Mouse (Mus musculus) embryo, embryonic 11 days (tissue): ENCODE measurements around the gene Dennd4a.

Experiments
- DNase-seq: peaks from one replicate; pipeline ENCODE4 v3.0.0-alpha.2; 2015

The Dennd4a gene

DNA sequence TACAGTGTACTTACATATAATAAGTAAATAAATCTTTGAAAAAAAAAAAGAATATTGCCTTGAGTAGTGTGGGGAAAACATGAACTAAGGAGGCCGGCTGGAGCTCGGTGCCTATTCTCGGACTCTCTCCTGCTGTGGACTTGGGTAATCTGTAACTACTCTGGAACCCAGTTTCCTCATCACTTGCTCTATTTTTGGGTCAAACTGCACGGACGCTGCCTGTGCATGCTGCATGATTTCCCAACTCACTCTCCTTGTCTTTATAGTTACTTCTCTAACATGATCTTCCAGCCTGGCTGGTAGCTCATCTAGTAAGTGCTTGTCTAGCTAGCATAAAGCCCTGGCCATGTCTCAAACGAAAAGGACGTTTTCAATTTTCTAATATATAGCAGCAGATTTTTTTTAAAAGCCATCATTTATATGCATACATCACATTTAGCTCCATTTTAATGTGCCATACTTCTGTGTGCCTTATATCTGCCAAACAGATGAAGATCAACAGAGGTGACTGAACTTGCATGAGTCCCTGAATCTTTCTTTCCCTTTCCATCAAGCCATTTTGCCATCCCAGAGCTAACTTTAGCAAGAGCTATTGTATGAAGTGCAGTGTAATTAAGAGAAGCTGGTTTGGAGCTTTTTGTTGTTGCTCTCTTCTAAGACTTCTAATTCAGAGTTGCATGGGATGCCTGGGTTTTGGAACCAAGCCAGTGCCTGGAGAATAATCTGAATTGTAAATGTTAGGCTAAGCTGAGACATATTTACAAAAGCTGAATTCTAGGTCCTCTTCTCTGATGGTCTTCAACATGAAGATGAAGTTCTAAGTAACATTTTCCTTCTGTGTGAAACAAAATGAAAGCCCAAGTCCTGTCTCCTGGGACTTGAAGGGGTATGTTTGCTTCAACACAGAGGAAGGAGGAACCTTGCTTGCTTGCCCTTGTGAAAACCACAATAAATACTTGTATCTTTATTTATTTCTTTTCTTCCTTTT lies 20.2 kb upstream of the Dennd4a start:
- DNase-seq: no peak

DNA sequence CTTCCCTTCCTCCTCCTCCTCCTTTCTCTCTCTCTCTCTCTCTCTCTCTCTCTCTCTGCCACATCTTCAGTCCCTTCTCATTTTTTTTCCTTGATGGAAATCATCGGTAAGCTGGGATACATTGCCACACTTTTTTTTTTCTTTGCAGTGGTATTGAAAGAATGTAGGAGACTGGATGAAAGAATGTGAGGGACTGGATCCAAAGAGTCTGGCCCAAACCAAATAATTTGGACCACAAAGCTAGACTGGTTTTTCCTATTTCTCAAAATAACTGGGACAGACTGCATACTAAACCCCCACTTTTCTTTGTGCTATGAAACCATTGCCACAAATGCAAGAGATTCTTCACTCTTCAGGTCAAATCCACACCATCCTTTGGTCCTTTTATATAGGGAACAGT lies 19.5 kb upstream of the Dennd4a start:
- DNase-seq: no peak

DNA sequence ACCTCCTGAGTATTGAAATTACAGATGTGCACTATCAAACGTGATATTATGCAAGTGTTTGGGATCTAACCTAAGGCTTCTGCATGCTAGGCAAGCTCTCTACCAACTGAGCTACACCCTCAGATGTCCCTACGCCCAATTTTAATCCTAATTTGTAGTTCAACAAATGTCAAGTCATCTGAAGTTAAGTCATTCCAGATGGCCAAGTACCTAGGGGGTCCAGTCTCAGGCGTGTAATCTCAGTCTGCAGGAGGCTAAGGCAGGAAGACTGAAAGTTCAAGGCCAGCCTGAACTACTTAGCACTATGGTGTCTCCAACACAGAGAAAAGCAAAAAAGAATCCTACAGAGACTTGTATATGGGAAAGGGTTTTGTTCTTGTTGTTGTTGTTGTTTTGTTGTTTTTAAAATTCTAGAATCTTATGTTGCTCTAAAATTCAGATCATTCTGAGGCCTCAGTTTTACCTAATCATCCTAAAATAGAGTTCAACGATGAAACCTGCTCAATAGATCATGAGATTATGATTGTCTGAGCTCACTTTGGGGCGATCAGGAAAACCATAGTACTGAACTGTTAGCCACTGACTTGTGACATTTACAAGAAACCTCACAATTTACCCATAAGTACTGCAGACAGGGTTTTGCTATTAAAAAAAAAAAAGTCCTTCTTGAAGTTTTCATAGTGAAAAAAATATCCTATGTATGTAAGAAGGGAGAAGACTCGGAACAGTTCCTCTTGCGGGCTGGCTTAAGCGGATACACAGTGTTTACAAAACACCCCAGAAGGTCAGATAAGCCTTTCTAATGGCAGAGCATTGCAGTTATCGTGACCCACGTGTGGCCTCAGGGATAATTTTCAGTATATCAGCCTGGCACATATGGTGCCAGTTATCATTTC lies 18.5 kb upstream of the Dennd4a start:
- no peak for DNase-seq

DNA sequence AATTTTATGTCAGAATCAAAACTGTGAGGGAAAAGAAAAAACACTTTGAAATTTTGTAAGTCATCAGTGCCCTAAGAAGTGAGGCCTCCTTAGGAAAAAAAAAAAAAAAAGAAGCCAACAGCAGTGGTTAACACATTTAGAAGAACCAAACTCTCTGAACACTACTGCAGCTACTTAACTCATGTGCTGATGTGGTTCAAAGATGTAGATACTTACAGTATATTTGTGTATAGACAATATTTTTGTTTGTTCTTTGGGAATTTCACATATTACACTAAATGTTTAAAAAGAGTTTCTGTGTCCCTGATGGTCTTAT lies 17.9 kb upstream of the Dennd4a start:
- no peak for DNase-seq

DNA sequence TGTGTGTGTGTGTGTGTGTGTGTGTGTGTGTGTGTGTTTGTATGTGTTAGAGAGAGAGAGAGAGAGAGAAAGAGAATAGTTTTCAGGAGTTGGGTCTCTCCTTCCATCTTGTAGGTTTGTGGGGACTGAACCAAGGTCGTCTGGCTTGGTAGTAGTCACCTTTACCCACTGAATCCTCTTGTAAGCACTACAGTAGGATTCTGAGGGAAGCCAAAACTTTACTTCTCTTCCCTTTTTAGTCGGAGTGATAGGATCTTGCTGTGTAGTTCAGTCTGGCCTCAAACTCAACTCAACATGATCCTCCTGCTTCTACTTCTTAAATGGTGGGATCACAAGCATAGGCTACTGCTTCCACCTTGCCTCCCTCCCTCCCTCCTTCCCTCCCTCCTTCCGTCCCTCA lies 17.3 kb upstream of the Dennd4a start:
- no peak for DNase-seq

DNA sequence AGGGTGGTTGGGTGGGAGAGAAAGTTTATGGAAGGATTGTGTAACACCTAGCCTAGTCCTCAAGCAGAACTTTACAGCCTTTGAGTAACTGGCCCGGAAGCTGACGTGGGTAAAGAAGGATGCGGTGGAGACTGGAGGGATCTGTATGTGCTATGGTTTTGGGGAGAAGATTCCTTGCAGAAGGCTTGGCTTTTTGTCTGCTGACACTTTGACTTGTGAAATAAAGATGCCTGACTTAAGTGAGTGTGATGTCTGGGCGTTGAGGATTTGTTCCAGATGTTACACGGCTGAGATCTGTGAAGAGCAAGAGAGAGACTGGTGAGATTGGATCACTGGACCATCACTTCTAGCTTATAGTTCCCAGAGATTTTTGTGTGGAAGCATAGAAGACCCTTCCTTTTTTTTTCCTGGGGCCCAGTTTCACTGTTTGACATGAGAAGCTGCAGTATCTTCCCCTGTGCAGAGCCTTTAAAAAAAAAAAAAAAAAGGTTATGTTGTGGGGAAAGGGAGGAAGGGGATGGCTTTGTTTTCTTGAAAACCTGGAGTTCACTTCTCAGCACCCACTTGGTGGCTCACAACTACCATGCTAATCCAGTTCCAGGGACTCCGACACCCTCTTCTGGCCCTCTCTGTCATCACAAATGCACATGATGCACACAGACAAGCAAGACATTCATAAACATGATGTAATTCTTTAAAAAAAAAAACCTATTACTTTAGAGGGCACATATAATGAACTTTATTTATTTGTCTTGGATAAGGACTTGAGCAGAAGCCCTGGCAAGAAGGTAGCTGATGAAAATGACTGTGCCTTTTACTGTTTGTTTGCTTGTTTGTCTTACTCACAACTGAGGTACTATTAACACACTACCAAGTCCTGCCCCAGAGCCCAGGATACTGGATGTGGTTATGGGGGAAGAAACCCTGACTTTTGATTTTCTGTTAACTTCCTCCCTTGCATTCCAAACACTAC lies 16.4 kb upstream of the Dennd4a start:
- DNase-seq: no peak

DNA sequence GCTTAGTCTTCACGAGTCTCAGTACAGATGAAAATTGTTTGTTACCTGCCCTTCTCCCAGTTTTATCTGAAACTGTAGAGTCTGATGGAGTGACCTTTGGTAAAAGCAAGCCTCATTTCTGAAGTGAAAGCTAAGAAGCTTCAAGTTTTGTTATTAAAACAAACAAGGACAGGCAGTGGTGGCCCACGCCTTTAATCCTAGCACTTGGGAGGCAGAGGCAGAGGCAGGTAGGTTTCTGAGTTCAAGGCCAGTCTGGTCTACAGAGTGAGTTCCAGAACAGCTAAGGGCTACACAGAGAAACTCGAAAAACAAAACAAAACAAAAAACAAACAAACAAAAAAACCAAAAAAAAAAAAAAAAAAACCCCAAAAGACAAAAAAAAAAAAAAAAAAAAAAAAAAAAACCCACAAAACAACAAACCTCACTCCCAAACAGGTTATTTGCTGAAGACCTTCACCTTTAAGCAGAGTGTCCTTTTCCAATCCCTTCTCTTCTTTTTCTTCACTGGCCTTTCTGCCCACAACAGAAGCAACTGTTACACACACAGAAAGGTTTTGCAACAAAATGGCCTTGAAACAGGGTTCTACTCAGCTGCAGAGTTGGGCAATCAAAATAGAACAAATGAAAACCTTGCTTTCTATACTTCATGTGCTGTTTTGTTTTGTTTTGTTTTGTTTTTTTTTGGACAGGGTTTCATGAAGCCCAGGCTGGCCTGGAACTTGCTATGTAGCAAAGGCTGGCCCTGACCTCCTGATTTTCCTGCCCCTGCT lies 15.1 kb upstream of the Dennd4a start:
- DNase-seq: no peak

DNA sequence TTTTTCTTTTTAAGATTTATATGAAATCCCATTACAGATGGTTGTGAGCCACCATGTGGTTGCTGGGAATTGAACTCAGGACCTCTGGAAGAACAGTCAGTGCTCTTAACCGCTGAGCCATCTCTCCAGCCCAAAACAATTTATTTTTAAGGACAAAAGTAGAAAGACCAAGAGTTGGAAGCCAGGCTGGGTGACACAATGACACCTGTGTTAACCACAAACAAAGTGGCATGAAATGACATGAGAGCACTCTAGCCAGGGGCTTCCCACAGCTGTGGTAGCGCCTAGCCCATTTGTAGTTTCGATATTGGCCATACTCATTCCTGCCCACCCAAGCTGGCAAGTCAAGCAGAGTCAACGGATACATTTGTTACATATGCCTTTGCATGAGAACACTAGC lies 13.7 kb upstream of the Dennd4a start:
- DNase-seq: no peak

DNA sequence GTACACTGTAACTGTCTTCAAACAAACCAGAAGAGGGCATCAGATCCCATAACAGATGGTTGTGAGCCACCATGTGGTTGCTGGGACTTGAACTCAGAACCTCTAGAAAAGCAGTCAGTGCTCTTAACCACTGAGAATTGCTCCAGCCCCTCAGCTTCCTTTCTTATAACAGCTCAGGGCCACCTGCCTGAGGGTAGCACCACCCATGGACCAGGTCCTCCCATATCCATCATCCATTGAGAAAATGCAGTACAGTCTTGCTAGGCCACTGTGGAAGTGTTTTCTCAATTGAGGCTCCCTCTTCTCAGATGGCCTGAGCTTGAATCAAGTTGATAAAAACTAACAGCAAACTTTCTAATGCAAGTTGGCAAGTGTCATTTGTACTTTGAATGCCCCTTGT lies 13.0 kb upstream of the Dennd4a start:
- DNase-seq: no peak

DNA sequence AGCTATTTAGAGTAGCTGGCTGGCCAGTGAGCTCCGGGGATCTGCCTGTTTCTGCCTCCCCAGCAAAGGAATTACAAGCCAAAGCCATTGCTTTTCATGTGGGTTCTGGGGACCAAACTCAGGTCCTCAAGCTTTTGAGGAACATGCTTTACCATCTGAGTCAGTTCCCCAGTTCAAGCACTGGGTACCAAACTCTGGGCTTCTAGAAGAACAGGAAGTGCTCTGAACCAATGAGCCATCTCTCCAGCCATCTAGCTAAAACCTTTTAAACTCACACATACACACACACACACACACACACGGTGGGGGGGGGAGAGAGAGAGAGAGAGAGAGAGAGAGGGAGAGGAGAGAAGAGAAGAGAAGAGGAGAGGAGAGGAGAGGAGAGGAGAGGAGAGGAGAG lies 12.3 kb upstream of the Dennd4a start:
- DNase-seq: no peak

DNA sequence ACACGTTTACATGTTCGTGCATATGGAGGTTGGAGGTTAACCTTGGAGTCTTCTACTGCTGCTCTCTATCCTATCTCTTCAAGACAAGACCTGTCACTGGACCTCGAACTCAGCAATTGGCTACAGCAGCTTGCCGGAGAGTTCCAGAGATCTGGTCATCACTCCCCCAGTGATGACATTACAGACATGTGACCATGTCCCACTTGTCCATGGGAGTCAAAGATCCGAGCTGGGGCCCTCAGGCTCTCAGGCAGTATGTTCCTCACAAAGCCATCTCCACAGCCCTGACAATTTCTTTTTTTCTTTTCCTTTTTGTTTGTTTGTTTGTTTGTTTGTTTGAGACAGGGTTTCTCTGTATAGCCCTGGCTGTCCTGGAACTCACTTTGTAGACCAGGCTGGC lies 11.6 kb upstream of the Dennd4a start:
- no peak for DNase-seq

DNA sequence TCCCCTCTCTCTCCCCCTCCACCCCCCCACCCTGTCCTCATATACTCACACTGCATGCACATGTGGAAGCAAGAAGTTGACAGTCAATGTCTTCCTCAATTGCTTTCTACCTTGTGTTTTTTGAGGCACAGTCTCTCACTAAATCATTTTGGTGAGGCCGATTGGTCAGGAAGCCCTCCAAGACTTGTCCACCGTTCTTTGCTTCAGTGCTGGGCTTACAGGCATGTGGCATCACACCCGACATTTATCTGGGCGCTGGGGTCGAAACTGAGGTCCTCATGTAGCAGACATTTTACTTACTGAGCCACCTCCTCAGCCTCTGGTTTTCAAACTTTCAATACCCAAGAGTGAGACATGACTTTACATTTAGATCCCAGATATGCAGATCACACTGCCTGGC lies 8.6 kb upstream of the Dennd4a start:
- no peak for DNase-seq

DNA sequence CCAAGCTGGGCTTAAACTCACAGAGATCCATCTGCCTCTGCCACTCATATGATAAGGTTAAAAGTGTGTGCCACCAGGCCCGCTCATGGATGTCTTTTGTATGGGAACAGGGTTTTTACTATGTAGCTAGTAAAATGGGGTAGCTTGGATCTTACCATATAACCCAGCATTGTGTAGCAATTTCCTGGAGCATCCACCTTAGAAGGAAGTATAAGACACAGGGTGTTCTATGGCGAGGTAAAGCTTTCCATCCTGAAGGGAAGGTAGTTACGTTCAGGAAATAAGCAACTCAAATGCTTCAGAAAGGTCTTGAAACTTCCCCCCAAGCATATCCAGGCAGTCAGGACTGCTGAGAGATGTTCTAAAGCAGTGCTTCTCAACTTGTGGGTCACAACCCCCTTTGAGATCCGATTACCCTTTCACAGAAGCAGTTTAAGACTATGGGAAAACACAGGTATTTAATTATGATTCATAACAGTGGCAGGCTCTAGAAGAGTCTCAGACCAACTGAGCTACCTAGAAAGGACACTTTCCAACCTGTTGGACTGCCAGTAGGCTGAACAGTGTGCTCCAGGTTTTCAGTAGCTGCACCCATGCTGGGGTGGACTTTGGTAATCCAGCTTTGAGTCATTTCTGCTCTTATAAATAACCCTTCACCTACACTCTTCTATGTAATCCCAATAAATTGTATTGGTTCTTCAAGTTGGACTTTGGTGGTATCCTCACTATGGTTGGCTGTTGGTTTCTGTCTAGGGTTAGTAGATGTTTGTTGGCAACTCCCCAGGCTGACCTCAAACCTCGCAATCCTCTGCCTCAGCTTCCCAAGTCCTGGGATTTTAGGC lies 7.5 kb upstream of the Dennd4a start:
- DNase-seq: no peak

DNA sequence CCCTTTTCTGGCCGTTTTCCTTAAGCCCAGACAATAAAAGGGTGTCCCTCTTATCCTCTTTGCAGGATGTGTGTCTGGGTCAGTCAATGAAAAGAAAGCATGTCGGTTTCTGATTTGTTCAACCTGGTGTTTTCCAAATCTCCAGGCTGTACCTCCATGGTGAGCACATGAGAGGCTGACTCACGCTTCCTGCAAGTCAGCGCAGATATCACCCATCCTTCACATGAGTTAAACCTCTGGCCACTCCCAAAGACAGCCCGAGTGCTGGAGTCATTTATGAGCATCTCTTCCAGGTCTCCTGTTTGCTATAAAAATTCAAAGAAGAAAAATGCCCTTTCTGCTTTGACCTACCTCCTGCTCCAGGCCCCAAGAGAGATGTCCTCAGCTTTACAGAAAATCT lies 5.3 kb upstream of the Dennd4a start:
- no peak for DNase-seq

DNA sequence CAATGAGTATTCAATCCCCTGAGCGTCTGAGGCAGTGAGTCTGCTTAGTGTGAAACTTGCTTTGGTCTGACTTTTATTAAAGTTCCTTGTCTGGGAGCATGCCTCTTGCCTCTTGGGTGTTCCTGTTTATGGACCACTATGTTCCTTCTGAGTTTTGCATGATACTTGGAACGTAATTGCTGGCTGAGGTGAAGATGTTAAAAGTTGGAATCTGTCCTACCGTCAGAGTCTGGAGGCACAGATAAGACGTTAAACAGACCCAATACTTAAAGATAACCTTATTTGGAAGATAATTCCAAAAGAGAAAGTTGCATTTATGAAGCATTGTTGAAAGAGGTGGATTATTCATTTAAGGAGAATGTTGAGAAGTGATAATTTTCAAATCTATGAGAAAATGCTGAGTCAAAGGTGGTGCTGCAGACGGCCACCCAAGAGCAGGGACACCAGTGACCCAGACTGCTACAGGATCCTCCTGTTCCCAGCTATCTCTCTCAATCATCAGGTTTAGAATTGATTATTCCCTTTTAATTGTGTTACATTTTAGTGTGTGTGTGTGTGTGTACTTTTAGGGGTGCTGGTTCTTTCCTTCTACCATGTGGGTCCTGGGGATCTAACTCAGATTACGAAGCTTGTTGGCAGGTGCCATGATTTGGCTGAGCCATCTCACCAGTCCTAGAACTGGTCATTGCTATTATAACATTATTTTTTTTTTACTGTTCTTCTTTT lies 4.6 kb upstream of the Dennd4a start:
- no peak for DNase-seq

DNA sequence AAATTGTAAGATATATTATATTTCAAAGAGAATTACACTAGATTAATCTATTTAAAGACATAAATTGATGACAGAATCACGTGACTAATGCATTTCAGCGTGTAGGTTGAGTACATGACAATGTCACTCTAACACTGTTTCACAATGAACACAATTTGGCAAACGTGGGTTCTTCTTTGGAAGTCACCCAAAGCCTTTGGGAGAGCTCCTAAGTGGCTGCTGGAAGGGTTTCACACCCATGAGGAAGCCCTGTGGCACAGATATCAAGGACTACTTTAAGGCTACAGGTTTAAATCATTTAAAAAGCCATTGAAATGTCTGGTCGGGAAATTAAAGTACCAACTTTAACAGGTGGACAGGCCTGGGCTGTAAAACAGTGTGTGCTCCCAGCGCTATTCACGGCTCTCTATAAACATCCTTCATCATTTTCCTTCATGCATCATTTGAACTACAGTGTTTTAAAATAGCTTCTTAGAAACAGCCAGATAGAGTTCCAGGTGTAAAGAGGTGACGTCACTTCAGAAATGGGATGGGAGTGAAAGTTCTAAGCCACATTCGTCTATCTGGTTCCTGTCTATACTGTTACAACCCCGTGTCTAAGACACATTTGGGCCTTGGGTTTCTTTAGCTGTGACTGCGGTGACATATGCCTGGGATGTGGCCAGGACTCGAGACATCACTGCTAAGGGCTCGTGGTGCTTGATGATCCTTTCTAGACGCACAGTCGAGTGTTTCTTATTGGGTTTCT lies 3.9 kb upstream of the Dennd4a start:
- no peak for DNase-seq

DNA sequence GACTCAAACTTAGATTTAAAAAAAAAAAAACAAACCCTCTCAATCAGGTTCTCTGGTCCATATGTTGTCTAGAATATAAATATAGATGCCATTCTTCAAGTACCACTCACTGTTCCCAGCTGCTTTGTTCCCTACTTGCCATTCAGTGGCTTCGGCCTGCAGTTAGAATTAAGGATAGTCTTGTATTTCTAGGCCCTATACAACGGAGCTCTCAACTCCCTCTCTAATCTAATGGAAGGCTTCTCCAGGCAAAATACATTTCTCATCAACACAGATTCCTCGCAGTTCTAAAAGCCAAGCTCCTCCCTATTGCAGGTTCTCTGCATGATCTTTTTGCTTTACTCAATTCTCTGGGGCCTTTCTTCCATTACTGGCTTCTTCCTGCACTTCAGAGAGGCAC lies 1.3 kb upstream of the Dennd4a start:
- no peak for DNase-seq

DNA sequence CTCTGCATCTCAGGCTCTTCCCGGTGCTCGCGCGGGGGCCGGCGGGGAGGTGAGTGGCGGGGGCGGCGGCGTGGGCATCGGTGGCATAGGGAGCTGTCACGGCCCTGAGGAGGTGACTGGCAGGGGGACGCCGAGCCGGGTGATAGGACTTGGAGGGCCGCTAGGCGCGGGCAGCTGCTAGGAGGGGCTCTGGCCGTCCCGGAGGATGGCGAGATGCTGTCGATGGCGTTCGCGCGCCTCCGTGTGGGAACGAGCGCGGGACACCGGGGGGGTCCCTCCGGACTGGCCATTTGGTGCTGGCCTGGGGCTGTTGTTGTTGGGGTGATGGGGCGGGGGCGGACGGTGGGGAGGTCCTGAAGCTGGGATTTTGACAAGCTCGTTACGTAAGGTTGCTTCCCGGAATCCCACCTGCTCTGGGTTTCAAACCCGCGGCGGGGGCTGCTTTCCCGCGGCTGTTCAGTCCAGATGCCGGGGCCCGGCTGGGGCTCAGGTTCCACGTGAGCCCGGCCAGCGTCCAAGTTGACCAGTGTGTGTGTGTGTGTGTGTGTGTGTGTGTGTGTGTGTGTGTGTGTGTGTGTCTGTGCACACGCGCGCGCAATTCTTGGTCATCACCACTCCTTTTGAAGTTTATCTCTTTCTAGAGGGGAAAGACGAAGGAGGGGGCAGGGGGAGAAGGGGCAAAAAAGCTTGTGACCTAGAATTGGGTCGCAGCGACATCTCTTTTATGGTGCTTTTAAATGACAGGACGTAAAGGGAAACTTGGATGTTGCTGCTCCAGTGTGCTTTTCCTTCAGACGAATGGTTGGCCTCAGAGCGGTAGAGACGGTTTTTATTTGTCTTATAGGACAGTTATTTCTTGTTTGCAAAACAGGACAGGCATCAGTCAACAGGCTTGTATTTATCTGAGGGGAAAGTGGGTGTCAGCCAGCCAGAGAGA lies 666 bp downstream of the Dennd4a start:
- peak; percentile 80 for DNase-seq
